Mouse (Mus musculus): ENCODE measurements around the gene Ctnnbip1.

GRCm38 (mm10) chr4:149590200-149590599 is 72.2 kb downstream of the Ctnnbip1 start:
- TF ChIP-seq CTCF (IDR thresholded peaks at IDR 0.05; ENCODE audit: extremely low read depth, insufficient read depth, low read length) = no peak
- TF ChIP-seq POLR2A (IDR thresholded peaks at IDR 0.05; ENCODE audit: extremely low read depth, insufficient read depth, low read length) = no peak

Measured in cortical plate, adult 2 months (tissue).